Mouse (Mus musculus) heart, embryonic 15.5 days (tissue): ENCODE results near the gene a. TPM values are rescaled to one million over a fixed set of nuclear protein-coding genes. Genes with fewer than 3 reads are reported as not detected.
A peak's percentile ranks its signal among the peaks of the same experiment; 100 is the strongest.
"Not testable (repeated sequence)": the region's sequence is repeated elsewhere in the genome, so short reads cannot be mapped to it uniquely, and the experiment has no call there.

Experiments used
- ATAC-seq: fragments of 200-750 bp; cut with Nextera tagmentation; replicated peaks from 2 replicates; pipeline ENCODE4 v1.8.0; 2017; ENCODE audit warnings: low read depth, moderate TSS enrichment; ENCODE audit not compliant: insufficient number of reproducible peaks, insufficient read depth, low FRiP score
- H3K27ac ChIP-seq: fragments of 300-500 bp; sonication (generic); 2 replicates; pipeline ENCODE4 v1.5.1; 2015; ENCODE audit warnings: mild to moderate bottlenecking, inconsistent platforms
- H3K27me3 ChIP-seq: fragments of 300-500 bp; sonication (generic); 2 replicates; pipeline ENCODE4 v1.6.1; 2015; ENCODE audit warnings: inconsistent platforms
- H3K36me3 ChIP-seq: fragments of 300-500 bp; sonication (generic); 2 replicates; pipeline ENCODE4 v1.6.1; 2015; ENCODE audit warnings: mild to moderate bottlenecking, inconsistent platforms
- H3K4me1 ChIP-seq: fragments of 300-500 bp; sonication (generic); replicated peaks from 2 replicates; pipeline ENCODE4 v1.6.1; 2015; ENCODE audit warnings: inconsistent platforms
- H3K4me2 ChIP-seq: fragments of 300-500 bp; sonication (generic); 2 replicates; pipeline ENCODE4 v1.6.1; 2015; ENCODE audit warnings: inconsistent platforms, mild to moderate bottlenecking, moderate library complexity
- H3K4me3 ChIP-seq: fragments of 300-500 bp; sonication (generic); 2 replicates; pipeline ENCODE4 v1.5.1; 2015; ENCODE audit warnings: mild to moderate bottlenecking, inconsistent platforms
- H3K9ac ChIP-seq: fragments of 300-500 bp; sonication (generic); 2 replicates; pipeline ENCODE4 v1.6.1; 2015; ENCODE audit warnings: mild to moderate bottlenecking, inconsistent platforms
- H3K9me3 ChIP-seq: fragments of 300-500 bp; sonication (generic); replicated peaks from 2 replicates; pipeline ENCODE4 v1.6.1; 2016; ENCODE audit warnings: inconsistent platforms
- WGBS: fragments of 180-500 bp; shearing (Covaris S2); methylation state at CpG from one replicate; pipeline ENCODE4 v1.1.7; 2015; ENCODE audit warnings: mixed read lengths; 5-methylcytosine and 5-hydroxymethylcytosine counted together
- polyA plus RNA-seq: library from polyadenylated mRNA; unstranded; fragments of >200 nt; fragmentation: Nextera tagmentation; extraction: Ambion mirVana; gene quantifications from 2 replicates; pipeline ENCODE4 v1.2.1, GENCODE M21; 2015

a gene
- polyA plus RNA-seq, 1 experiment from 2014 or later: 0.30 TPM

GRCm38 (mm10) chr2:154865696-154866095 lies 74.5 kb downstream of the a start:
- ATAC-seq: no peak
- Histone ChIP-seq H3K4me1 (no peaks in the 10 kb centered on the region), H3K27ac (no peak overlapping the region), H3K9ac (no peak overlapping the region), H3K9me3 (no peaks in the 10 kb centered on the region), H3K4me2 (no peak overlapping the region), H3K4me3 (no peak overlapping the region), H3K36me3 (peaks cover 88% of the 10 kb centered on the region), H3K27me3 (no peaks in the 10 kb centered on the region)
- 72% methylated on average over 3 of the region's 3 CpGs for WGBS

GRCm38 (mm10) chr2:154868106-154868505 lies 76.9 kb downstream of the a start:
- H3K27me3 ChIP-seq: no peaks in the 10 kb centered on the region
- H3K9ac ChIP-seq: no peak overlapping the region
- H3K4me2 ChIP-seq: no peak overlapping the region
- no peaks in the 10 kb centered on the region for H3K9me3 ChIP-seq
- H3K4me3 ChIP-seq: no peak overlapping the region
- no peaks in the 10 kb centered on the region for H3K4me1 ChIP-seq
- WGBS: 97% methylated on average over 1 of the region's 1 CpGs
- H3K36me3 ChIP-seq: peaks cover 84% of the 10 kb centered on the region
- ATAC-seq: no peak
- H3K27ac ChIP-seq: no peak overlapping the region

- no peaks in the 10 kb centered on the region for H3K27me3 ChIP-seq
- no peak for ATAC-seq
- no peak overlapping the region for H3K4me2 ChIP-seq
- no peak overlapping the region for H3K4me3 ChIP-seq
- H3K9me3 ChIP-seq: no peaks in the 10 kb centered on the region
- no peak overlapping the region for H3K27ac ChIP-seq
- H3K4me1 ChIP-seq: no peaks in the 10 kb centered on the region
- no peak overlapping the region for H3K9ac ChIP-seq
- H3K36me3 ChIP-seq: peaks cover 77% of the 10 kb centered on the region
Measured at GRCm38 (mm10) chr2:154869954-154870641, 78.9 kb downstream of the a start.

GRCm38 (mm10) chr2:154876621-154877020 lies 85.4 kb downstream of the a start:
- H3K27ac ChIP-seq: no peak overlapping the region
- no peak overlapping the region for H3K4me3 ChIP-seq
- no peak overlapping the region for H3K4me2 ChIP-seq
- WGBS: 87% methylated on average over 2 of the region's 2 CpGs
- H3K27me3 ChIP-seq: no peaks in the 10 kb centered on the region
- H3K9me3 ChIP-seq: no peaks in the 10 kb centered on the region
- no peaks in the 10 kb centered on the region for H3K4me1 ChIP-seq
- no peak for ATAC-seq
- no peak overlapping the region for H3K9ac ChIP-seq
- H3K36me3 ChIP-seq: peaks cover 57% of the 10 kb centered on the region

GRCm38 (mm10) chr2:154891585-154891984 lies 100.4 kb downstream of the a start:
- Histone ChIP-seq H3K4me3 (peak overlapping the region; percentile 87), H3K9ac (peak overlapping the region; percentile 88), H3K4me1 (peaks cover 13% of the 10 kb centered on the region), H3K27me3 (no peaks in the 10 kb centered on the region), H3K4me2 (peak overlapping the region; percentile 83), H3K9me3 (no peaks in the 10 kb centered on the region), H3K36me3 (peaks cover 14% of the 10 kb centered on the region), H3K27ac (peak overlapping the region; percentile 86)
- no peak for ATAC-seq
- WGBS: 4% methylated on average over 2 of the region's 2 CpGs

- Histone ChIP-seq H3K36me3 (peaks cover 7% of the 10 kb centered on the region), H3K27ac (peak within 1 kb of the TSS; percentile 86), H3K4me3 (peak within 1 kb of the TSS; percentile 87), H3K4me2 (peak within 1 kb of the TSS; percentile 83), H3K4me1 (peaks cover 13% of the 10 kb centered on the region), H3K27me3 (no peaks in the 10 kb centered on the region), H3K9ac (peak within 1 kb of the TSS; percentile 88), H3K9me3 (no peaks in the 10 kb centered on the region)
- WGBS: under 1% methylated on average over 75 of the region's 75 CpGs
- peak; percentile 96 for ATAC-seq
Measured at GRCm38 (mm10) chr2:154892201-154893044, 101.2 kb downstream of the a start, which contains the start of gene Eif2s2. Gene Eif2s2 (minus strand): TSS chr2:154892935.

- Histone ChIP-seq H3K4me1 (peaks cover 13% of the 10 kb centered on the region), H3K9me3 (no peaks in the 10 kb centered on the region), H3K27ac (no peak overlapping the region), H3K9ac (peak overlapping the region; percentile 37), H3K27me3 (no peaks in the 10 kb centered on the region), H3K4me3 (peak overlapping the region; percentile 87), H3K4me2 (peak overlapping the region; percentile 69), H3K36me3 (peaks cover 3% of the 10 kb centered on the region; the same call in 1 of the 2 replicates)
- ATAC-seq: 0 out of 2 replicates have a peak, but pooled peaks have one; percentile 4
- 9% methylated on average over 12 of the region's 12 CpGs for WGBS
Measured at GRCm38 (mm10) chr2:154893045-154893385, 101.8 kb downstream of the a start.

GRCm38 (mm10) chr2:154893548-154893947 lies 102.3 kb downstream of the a start:
- H3K9ac ChIP-seq: no peak overlapping the region
- H3K4me3 ChIP-seq: no peak overlapping the region; the same call in 1 of the 2 replicates

GRCm38 (mm10) chr2:154899004-154899403 lies 107.8 kb downstream of the a start:
- H3K36me3 ChIP-seq, H3K9me3 ChIP-seq, H3K4me2 ChIP-seq, ATAC-seq, H3K4me1 ChIP-seq, H3K4me3 ChIP-seq, H3K27me3 ChIP-seq, H3K9ac ChIP-seq, H3K27ac ChIP-seq: not testable (repeated sequence)
- 78% methylated on average over 8 of the region's 8 CpGs for WGBS

More at GRCm38 (mm10) chr2:154893548-154893947, 102.3 kb downstream of the a start:
- Histone ChIP-seq H3K36me3 (no peaks in the 10 kb centered on the region), H3K4me1 (peaks cover 13% of the 10 kb centered on the region), H3K27me3 (no peaks in the 10 kb centered on the region), H3K4me2 (peak overlapping the region; percentile 69), H3K27ac (no peak overlapping the region), H3K9me3 (no peaks in the 10 kb centered on the region)
- ATAC-seq: no peak
- 59% methylated on average over 4 of the region's 4 CpGs for WGBS

GRCm38 (mm10) chr2:154899412-154899811 lies 108.2 kb downstream of the a start:
- H3K4me2 ChIP-seq, H3K36me3 ChIP-seq, H3K4me3 ChIP-seq, H3K27me3 ChIP-seq, H3K9me3 ChIP-seq, H3K27ac ChIP-seq, H3K4me1 ChIP-seq, H3K9ac ChIP-seq, ATAC-seq: not testable (repeated sequence)
- 74% methylated on average over 4 of the region's 4 CpGs for WGBS

GRCm38 (mm10) chr2:154902111-154902510 lies 110.9 kb downstream of the a start:
- H3K4me3 ChIP-seq: no peak overlapping the region
- no peaks in the 10 kb centered on the region for H3K36me3 ChIP-seq
- no peak overlapping the region for H3K4me2 ChIP-seq
- no peaks in the 10 kb centered on the region for H3K4me1 ChIP-seq
- no peak overlapping the region for H3K27ac ChIP-seq
- no peak for ATAC-seq
- no peak overlapping the region for H3K9ac ChIP-seq
- no peaks in the 10 kb centered on the region for H3K9me3 ChIP-seq
- no peaks in the 10 kb centered on the region for H3K27me3 ChIP-seq
- WGBS: 82% methylated on average over 3 of the region's 3 CpGs
